11 mouse cellular contexts compared by ENCODE assay signal in genomic region chr4:27425902-27426301, GRCm38 (mm10).
DNase-seq lines count a peak whose midpoint lies in the region; ATAC-seq and TF ChIP-seq lines count a peak whose summit lies in the region.
"Had no signal": no experiment of that assay in that cellular context is flagged by ENCODE, and none has a peak within 500 bp of the region (broad histone marks: within the 10 kb centered on the region; RNA-seq: fewer than 3 reads in every experiment).

No protein-coding gene starts in this region.

- peak; percentile 18 for DNase-seq in lung, embryonic 14.5 days
- DNase-seq in lung, postnatal 14 days: no peak
- DNase-seq in cerebellum, postnatal 25 days: peak; percentile 97
- peak; percentile 41 for DNase-seq in layer of hippocampus, adult 9-10 months (ENCODE audit: low spot score)
- peak; percentile 64 to 72 for DNase-seq in right cerebral cortex, postnatal 10 days (ENCODE audit: low spot score in 2 of 2)
- no peak for DNase-seq in gastrocnemius, postnatal 10 days
- DNase-seq in ovary, postnatal 10 days (ENCODE audit: low spot score): no peak
- DNase-seq: heart, postnatal 10 days; thymus, postnatal 36 days had no signal

- no peak for ATAC-seq in lung, embryonic 14.5 days (ENCODE audit: insufficient read depth)
- ATAC-seq in liver, embryonic 12.5 days: no peak

- no peak overlapping the region for H3K4me2 ChIP-seq in lung, embryonic 14.5 days
- no peak overlapping the region for H3K4me2 ChIP-seq in liver, embryonic 12.5 days
- H3K4me2 ChIP-seq: lung, embryonic 15.5 days had no signal

- H3K4me3 ChIP-seq in lung, embryonic 14.5 days (ENCODE audit: low read depth, low read length): no peak overlapping the region
- no peak overlapping the region for H3K4me3 ChIP-seq in liver, embryonic 12.5 days
- H3K4me3 ChIP-seq: lung, embryonic 15.5 days had no signal

- no peak for TF ChIP-seq CTCF in lung, embryonic 14.5 days (IDR thresholded peaks at IDR 0.05; ENCODE audit: low read depth)

- no peak overlapping the region for H3K27ac ChIP-seq in lung, embryonic 14.5 days (ENCODE audit: low read depth)
- H3K27ac ChIP-seq in liver, embryonic 12.5 days: no peak overlapping the region
- H3K27ac ChIP-seq: lung, embryonic 15.5 days had no signal

- no peaks in the 10 kb centered on the region for H3K27me3 ChIP-seq in lung, embryonic 14.5 days (ENCODE audit: insufficient read depth, low read length)
- no peaks in the 10 kb centered on the region for H3K27me3 ChIP-seq in liver, embryonic 12.5 days (replicated peaks)
- H3K27me3 ChIP-seq: lung, embryonic 15.5 days had no signal

- WGBS in lung, embryonic 14.5 days: 70% methylated on average over 7 of the region's 7 CpGs
- WGBS in liver, embryonic 12.5 days (ENCODE audit: insufficient replicate concordance): 71% methylated on average over 7 of the region's 7 CpGs

- H3K9me3 ChIP-seq in lung, embryonic 14.5 days (ENCODE audit: low read depth, low read length): no peaks in the 10 kb centered on the region
- H3K9me3 ChIP-seq in liver, embryonic 12.5 days (replicated peaks): no peaks in the 10 kb centered on the region
- H3K9me3 ChIP-seq: lung, embryonic 15.5 days had no signal

- H3K4me1 ChIP-seq in lung, embryonic 14.5 days (ENCODE audit: insufficient read depth): no peaks in the 10 kb centered on the region
- no peaks in the 10 kb centered on the region for H3K4me1 ChIP-seq in liver, embryonic 12.5 days
- H3K4me1 ChIP-seq: lung, embryonic 15.5 days had no signal

- no peak overlapping the region for H3K9ac ChIP-seq in lung, embryonic 14.5 days
- no peak overlapping the region for H3K9ac ChIP-seq in liver, embryonic 12.5 days
- H3K9ac ChIP-seq: lung, embryonic 15.5 days had no signal

- H3K36me3 ChIP-seq in lung, embryonic 14.5 days (ENCODE audit: insufficient read depth): no peaks in the 10 kb centered on the region
- H3K36me3 ChIP-seq in liver, embryonic 12.5 days: no peaks in the 10 kb centered on the region
- H3K36me3 ChIP-seq: lung, embryonic 15.5 days had no signal

Comparison
In these comparisons a context has a peak if more than half of its experiments do, and no peak if none do; other contexts are left out.
1. DNase-seq: peak in lung, embryonic 14.5 days (single experiment), cerebellum, postnatal 25 days (2 of 2), layer of hippocampus, adult 9-10 months (single experiment) and right cerebral cortex, postnatal 10 days (2 of 2); none in lung, postnatal 14 days (single experiment), gastrocnemius, postnatal 10 days (single experiment) and ovary, postnatal 10 days (single experiment).